Mouse (Mus musculus) liver, embryonic 18 days (tissue): ENCODE measurements around the gene Prss28. TPM values are rescaled to one million over a fixed set of nuclear protein-coding genes. Genes with fewer than 3 reads are reported as not detected.

Experiments used
- polyA plus RNA-seq: library from polyadenylated mRNA; depleted of rRNA; stranded (reverse); fragments of >200 nt; gene quantifications from 2 replicates; pipeline ENCODE4 v1.2.3, GENCODE M21; 2012; rRNA removed

Gene Prss28
- polyA plus RNA-seq: not detected in 2 replicates

GRCm38 (mm10) chr17:25308346-25308745 is at the start of gene Prss28:
TSS of gene Prss28 (plus strand) at chr17:25308646.

GRCm38 (mm10) chr17:25274571-25275346 is 33.7 kb upstream of the Prss28 start, which contains the start of gene Ube2i:
TSS of gene Ube2i (minus strand) at chr17:25274622.

GRCm38 (mm10) chr17:25298094-25298493 is 10.4 kb upstream of the Prss28 start, which contains the start of gene Prss34:
TSS of gene Prss34 (plus strand) at chr17:25298394.

GRCm38 (mm10) chr17:25318354-25318753 is 9.9 kb downstream of the Prss28 start, which contains the start of gene Prss29:
TSS of gene Prss29 (plus strand) at chr17:25318654.

GRCm38 (mm10) chr17:25345462-25345861 is 37.0 kb downstream of the Prss28 start, which contains the start of gene Tpsab1:
TSS of gene Tpsab1 (minus strand) at chr17:25345562.

Other genes starting within 250 kb of the Prss28 start
- 7.5 and 8.0 TPM in 2 replicates for gene Tmem204, start 225.1 kb upstream of the Prss28 start, polyA plus RNA-seq
- 5.6 TPM in 2 replicates for gene Telo2, start 192.7 kb upstream of the Prss28 start, polyA plus RNA-seq
- gene Ptx4, start 187.9 kb upstream of the Prss28 start, polyA plus RNA-seq: not detected in 2 replicates
- 6.5 and 7.2 TPM in 2 replicates for gene Clcn7, start 175.3 kb upstream of the Prss28 start, polyA plus RNA-seq
- not detected in 2 replicates for gene Ccdc154, start 146.2 kb upstream of the Prss28 start, polyA plus RNA-seq
- gene Gm38655, start 133.2 kb upstream of the Prss28 start, polyA plus RNA-seq: not detected in 2 replicates
- 11.2 and 12.5 TPM in 2 replicates for gene BC003965, start 124.1 kb upstream of the Prss28 start, polyA plus RNA-seq
- gene Unkl, start 120.2 kb upstream of the Prss28 start, polyA plus RNA-seq: 8.8 and 9.4 TPM in 2 replicates
- 13.8 and 14.6 TPM in 2 replicates for gene Gnptg, start 68.5 kb upstream of the Prss28 start, polyA plus RNA-seq
- gene Tsr3, start 68.5 kb upstream of the Prss28 start, polyA plus RNA-seq: 12.0 and 12.2 TPM in 2 replicates
- gene Baiap3, start 52.3 kb upstream of the Prss28 start, polyA plus RNA-seq: 0.56 and 1.2 TPM in 2 replicates
- gene Ube2i, start 34.0 kb upstream of the Prss28 start, polyA plus RNA-seq: 125 and 133 TPM in 2 replicates
- 2.7 and 3.8 TPM in 2 replicates for gene Prss34, start 10.3 kb upstream of the Prss28 start, polyA plus RNA-seq
- gene Prss29, start 10.0 kb downstream of the Prss28 start, polyA plus RNA-seq: not detected in 2 replicates
- 0.02 and 0.05 TPM in 2 replicates for gene Tpsab1, start 36.9 kb downstream of the Prss28 start, polyA plus RNA-seq
- gene Tpsb2, start 57.7 kb downstream of the Prss28 start, polyA plus RNA-seq: 0.43 and 0.61 TPM in 2 replicates
- gene Tpsg1, start 60.6 kb downstream of the Prss28 start, polyA plus RNA-seq: 0.05 TPM in 1 of 2 replicates, not detected in the other
- 0.38 and 0.97 TPM in 2 replicates for gene Cacna1h, start 125.1 kb downstream of the Prss28 start, polyA plus RNA-seq
- 0.43 and 0.64 TPM in 2 replicates for gene Tekt4, start 146.0 kb downstream of the Prss28 start, polyA plus RNA-seq
- not detected in 2 replicates for gene Sstr5, start 188.6 kb downstream of the Prss28 start, polyA plus RNA-seq